Mouse (Mus musculus) gastrocnemius, postnatal 14 days (tissue): ENCODE results near the gene Nuak2. TPM values are rescaled to one million over a fixed set of nuclear protein-coding genes. Genes with fewer than 3 reads are reported as not detected.

Source experiments
- DNase-seq: peaks from one replicate; pipeline ENCODE4 v3.0.0; 2021; ENCODE audit warnings: mixed read lengths
- intact Hi-C: fragments of 180-260 bp; cut with DNase I; formaldehyde crosslinking; loops from one replicate; pipeline ENCODE4 v1.15.1; 2025; ENCODE audit warnings: low total_unique reads
- total RNA-seq, 2 experiments: library from RNA; stranded (reverse); gene quantifications; 2 replicates each; pipeline ENCODE4 v1.2.3; 2021

Nuak2 gene
- total RNA-seq, 2 experiments from 2014 or later, result 1.1 to 1.5 TPM

DNA sequence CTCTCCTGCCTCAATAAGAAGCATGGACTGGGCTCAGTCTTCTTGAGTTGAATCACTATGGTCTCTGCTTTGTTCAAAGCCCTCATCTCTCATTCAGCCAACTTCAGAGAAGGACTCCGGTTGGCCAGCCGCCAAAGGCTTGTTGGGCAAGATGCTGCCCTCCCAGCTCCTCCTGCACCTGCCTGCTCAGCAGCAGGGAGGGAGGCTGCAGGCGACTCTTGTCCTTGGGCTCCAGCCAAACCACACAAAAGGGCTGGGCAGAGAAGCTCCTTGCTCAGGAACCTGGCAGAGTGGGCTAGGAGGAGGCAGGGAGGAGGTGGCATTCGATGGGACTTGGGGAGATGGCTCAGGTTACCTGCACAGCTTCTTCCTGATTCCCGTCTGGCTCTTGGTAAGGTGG, 3.3 kb downstream of the Nuak2 start:
- intact Hi-C loops, result no loop called here
- peak; percentile 56 for DNase-seq

GRCm38 (mm10) chr1:132321821-132322580, 6.1 kb downstream of the Nuak2 start:
- intact Hi-C loops, result no loop called here
- no peak for DNase-seq

DNA sequence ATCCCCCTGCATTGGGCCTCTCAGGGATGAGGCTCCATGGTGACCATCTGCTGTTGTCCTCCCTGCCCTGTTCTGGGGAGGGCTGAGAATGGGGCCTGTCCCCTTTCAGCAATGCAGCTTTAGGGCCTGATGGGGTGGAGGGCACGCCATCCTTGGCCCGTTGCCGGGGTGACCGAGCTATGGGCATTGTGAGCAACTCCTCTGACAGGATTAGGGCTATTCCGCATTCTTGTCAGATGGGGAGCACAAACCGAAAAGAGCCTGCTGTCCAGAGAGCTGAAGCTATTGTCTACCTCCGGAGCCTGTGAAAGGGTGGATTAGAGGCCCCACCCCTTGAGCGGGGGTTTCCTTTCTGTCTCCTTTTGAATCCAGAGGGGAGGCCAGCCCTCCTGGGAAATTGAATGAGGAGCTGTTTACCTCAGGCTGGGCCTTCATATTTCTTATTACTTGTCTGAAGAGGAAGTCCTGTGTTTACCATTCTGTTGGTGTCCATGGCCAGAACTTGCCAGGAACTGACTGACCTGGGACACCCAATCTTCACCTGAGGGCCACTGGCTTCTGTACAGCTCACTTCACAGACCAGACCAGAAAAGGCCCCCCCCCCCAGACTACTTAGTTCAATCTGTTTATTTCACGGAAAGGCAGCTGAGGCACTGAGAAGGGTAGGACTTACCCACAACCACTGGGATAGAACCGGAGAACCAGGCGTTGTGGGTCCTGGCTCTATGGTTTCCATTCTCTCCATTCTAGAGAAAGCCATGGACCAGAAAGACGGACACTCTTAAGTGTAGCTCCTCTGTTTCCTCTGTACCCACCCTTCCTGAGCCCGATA, 7.0 kb downstream of the Nuak2 start:
- no peak for DNase-seq
- intact Hi-C loops, result no loop called here

GRCm38 (mm10) chr1:132326777-132327176, 10.9 kb downstream of the Nuak2 start:
- intact Hi-C loops, result no loop called here
- no peak for DNase-seq

GRCm38 (mm10) chr1:132327477-132327876, 11.6 kb downstream of the Nuak2 start:
- DNase-seq, result no peak
- intact Hi-C loops, result no loop called here

DNA sequence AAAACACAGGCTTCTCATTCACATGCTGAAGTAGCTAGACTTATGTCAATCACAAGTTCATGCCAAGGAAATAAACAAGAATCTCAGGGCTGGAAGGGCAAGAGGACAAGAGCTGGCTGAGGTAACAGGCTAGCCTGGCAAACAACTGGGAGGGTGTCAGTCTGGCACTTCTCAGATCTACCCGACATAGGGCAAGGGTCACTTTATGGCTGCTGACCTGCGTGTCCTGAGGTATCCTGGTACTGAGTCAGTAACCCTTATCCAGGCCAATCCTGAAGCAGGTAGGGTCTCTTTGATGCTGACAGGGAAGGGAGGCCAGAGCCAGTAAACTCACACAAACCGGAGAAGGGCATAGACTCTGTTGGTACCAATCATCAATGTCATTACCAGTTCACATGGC, 12.6 kb downstream of the Nuak2 start:
- DNase-seq, result no peak
- intact Hi-C loops, result no loop called here

DNA sequence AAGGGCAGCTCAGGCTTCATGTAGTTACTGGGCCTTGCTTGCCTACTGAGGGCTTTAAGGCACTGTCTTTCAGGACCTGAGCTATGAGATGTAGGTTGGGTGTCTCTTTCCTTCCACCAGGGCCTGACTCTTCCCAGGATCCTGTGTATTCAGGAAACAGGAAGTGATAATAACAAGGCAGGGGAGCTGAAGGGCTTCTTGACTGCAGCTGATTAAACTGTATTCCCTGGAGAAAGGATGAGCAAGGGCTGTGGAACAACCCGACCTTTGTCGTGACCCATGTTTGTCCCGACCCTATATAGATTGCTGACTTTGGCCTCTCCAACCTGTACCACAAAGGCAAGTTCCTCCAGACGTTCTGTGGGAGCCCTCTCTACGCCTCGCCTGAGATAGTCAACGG, 13.7 kb downstream of the Nuak2 start:
- intact Hi-C loops, result no loop called here
- DNase-seq, result no peak

- intact Hi-C loops, result no loop called here
- DNase-seq, result no peak
These were observed 14.5 kb downstream of the Nuak2 start for GRCm38 (mm10) chr1:132330397-132330796.

DNA sequence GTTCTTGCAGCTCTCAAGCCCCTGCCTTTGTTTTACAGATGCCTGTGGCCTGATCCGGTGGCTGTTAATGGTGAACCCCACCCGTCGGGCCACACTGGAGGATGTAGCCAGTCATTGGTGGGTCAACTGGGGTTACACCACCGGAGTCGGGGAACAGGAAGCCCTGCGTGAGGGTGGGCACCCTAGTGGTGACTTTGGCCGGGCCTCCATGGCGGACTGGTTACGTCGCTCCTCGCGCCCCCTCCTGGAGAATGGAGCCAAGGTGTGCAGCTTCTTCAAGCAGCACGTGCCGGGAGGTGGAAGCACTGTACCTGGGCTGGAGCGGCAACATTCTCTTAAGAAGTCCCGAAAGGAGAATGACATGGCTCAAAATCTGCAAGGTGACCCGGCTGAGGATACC, 15.4 kb downstream of the Nuak2 start:
- intact Hi-C loops, result no loop called here
- DNase-seq, result no peak

DNA sequence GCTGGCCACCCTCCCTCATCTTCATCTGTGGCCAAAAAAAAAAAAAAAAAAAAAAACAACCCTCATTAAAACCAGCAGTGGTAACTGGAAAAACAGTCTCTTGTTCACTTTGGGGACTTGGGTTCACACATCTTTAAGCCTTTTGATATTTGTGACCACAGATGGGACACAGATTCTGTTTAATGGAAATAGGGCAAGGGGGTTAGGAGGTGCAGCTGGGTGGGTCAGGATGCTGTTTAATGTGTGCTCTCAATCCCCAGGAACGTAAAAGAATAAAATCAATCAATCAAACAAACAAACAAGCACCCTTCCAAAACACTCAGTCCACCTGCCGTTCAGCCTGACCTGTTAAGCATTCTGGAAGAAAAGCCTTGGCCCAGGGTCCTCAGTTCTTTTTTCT, 17.3 kb downstream of the Nuak2 start:
- no peak for DNase-seq
- intact Hi-C loops, result no loop called here

DNA sequence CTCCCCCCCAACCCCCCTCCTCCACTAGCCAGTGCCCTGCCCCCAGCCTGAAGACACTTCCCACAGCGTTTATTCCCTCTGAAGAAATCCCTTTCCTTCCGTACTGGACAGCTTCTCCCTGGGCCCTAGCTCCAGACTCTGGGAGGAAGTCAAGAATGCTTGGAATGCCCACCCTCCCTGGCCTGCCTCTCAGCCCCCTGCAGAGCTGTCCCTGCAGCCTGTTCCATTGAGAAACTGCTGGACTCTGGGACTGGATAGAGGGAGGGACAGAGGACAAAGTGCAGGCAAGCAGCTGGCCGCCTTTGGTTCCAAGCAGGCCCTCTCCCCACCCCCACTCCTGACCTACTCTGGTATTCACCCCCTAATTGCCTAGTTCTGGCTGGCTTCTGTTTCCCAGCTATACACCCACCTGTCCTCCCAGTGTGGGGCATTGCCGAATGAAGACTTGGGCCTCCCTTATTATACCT, 17.8 kb downstream of the Nuak2 start:
- peak; percentile 65 for DNase-seq
- intact Hi-C loops, result no loop called here

DNA sequence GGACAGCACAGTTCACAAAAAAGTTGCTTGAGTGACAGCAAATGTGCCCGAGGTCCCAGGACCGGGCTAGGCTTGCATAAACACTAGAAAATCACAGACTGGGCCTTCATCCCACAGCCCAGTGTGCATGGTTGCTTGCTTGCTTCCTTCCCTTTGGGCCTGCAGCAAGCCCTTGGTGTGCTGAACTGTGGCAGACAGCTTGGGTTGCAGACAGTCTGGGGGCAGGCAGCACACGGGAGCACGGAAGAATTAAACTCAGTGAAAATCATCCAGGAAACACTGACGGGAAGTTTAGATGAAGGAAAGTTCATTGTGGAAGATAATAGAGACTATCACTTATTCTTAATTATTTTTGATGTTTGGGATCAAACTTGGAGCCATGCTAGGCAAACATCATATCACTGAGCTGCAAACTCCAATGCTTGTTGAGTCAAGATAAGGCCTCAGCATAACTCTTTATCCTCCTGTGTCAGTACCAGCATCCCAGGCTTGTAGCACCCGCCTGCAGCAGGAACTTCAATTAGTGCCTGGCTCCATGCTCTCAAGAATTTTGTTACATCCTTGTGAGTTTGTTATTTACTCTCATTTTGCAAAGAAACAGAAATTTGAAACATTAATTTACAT, 18.4 kb downstream of the Nuak2 start:
- DNase-seq, result no peak
- intact Hi-C loops, result no loop called here

DNA sequence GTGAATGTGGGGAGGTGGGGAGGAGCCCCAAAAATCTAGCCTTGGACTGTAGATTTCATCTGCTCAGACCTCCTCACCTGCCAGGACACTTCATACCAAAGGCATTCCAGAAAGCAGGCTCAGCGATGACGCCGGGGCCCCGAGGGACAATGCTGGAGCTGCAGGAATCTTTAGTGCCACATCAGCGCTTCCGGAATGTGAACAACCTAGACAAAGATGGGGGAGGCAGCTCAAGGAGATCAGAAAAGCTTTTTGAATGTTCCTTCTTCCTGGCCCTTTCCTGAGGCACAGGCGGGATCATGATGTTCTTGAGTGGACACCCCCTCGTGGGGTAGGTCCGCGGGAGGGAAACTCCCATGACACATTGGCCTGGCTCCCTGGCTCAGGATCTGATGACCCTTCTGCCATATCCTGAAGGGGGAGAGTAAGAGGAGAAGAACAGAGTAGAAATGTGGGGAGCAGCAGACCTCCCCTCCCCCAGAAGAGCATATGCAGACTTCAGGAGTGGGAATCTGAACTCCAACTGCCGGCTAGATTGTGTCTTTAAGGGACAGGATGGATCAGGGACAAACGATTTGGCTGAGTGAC, 19.5 kb downstream of the Nuak2 start:
- intact Hi-C loops, result no loop called here
- DNase-seq, result peak; percentile 41

- intact Hi-C loops, result no loop called here
- DNase-seq, result no peak
These were observed 21.0 kb downstream of the Nuak2 start for GRCm38 (mm10) chr1:132336921-132337320.

GRCm38 (mm10) chr1:132338027-132338660, 22.2 kb downstream of the Nuak2 start:
- DNase-seq, result no peak
- intact Hi-C loops, result no loop called here

DNA sequence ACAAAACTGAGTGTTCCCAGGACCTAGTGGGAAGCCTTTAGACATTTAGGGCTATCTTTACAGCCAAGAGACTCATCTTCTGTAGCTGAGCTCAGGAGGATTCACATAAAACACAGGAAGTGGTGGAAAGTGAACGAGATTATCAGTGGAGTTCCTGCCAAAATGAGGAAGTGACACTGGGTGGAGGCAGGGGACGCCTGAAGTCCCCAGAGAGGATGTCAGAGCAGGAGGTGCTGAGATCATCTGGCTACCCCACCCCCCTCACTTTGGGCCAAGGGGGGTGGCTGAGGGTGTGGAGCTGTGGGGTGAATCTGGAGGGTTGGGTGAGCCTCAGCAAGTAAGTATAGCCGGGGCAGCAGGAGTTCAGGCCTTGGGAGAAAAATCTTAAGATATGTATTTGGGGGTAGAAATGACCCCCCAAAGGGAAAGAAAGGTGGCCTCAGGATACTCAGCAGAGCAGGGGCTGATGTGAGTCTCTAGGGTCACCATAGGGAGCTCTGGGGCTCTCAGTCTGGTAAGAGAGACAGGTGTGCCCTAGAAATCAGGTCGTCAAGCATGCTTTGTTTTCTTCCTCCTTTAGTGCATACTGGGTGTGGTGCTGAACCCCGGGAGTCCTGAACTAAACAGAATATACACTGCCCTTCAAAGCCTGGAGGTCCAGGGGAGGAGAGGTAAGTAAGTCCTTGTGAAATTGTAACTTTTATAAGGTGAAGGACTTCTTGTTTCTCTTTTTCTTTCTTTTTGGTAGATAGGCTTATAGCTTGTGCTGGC, 26.0 kb downstream of the Nuak2 start:
- peak; percentile 62 for DNase-seq
- intact Hi-C loops, result no loop called here

GRCm38 (mm10) chr1:132342518-132342917, 26.6 kb downstream of the Nuak2 start:
- DNase-seq, result no peak
- intact Hi-C loops, result no loop called here

DNA sequence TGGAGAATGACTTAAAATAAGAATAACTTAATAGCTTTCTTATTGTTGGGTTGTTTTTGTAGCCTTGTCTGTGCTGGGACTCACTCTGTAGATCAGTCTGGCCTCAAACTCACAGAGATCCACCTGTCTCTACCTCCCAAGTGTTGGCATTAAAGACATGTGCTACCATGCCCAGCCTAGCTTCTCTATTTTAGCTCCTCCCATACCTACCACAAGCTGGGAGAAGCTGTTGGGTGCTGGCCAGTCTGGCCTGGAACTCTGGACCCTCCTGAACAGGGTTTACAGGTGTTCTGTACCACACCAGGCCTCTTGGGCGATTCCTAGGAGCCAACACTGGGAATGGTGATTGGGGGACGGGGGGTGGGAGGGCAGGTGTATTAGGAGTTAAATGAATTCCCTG, 27.3 kb downstream of the Nuak2 start:
- intact Hi-C loops, result no loop called here

DNA sequence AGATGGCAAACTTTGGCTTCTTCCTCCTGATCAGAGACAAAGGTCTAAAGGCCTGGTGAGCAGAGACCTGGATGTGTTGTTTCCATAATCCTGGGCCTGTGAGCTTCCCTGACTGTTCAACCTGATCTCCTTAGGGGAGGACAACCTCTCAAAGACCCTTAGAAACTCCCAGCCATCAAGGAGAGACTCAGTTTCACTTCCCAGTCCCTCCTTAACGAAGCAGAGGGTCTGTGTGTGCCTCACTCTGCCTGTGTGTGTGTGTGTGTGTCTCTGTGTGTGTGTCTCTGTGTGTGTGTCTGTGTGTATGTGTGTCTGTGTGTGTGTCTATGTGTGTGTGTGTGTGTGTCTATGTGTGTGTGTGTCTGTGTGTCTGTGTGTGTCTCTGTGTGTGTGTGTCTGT, 27.7 kb downstream of the Nuak2 start:
- DNase-seq, result no peak
- intact Hi-C loops, result no loop called here

More for the DNA sequence above, 27.3 kb downstream of the Nuak2 start:
- no peak for DNase-seq
